Mouse (Mus musculus): ENCODE measurements at regions not wholly inside any gene's neighbourhood (a gene's known extent, or its start where the extent isn't known, plus 50 kb on each side); places are given as distances from the start of the nearest gene placed in this dataset.

- WGBS: 35% methylated on average over 7 of the region's 7 CpGs
- no peaks in the 10 kb centered on the region for H3K36me3 ChIP-seq (ENCODE audit: control insufficient read depth, insufficient read depth, low read length)
- no peaks in the 10 kb centered on the region for H3K27me3 ChIP-seq (replicated peaks; ENCODE audit: control insufficient read depth, insufficient read depth, low read length)
- no peak overlapping the region for H3K4me2 ChIP-seq (ENCODE audit: low read length)
- no peak overlapping the region for H3K4me3 ChIP-seq (ENCODE audit: low read depth, low read length)
- no peak overlapping the region for H3K27ac ChIP-seq (ENCODE audit: low read depth)
- H3K9ac ChIP-seq (ENCODE audit: low read length): no peak overlapping the region
- no peak for DNase-seq (ENCODE audit: low spot score)
- 0 out of 2 replicates have a peak, but pooled peaks have one; percentile 23 for ATAC-seq (replicated peaks; ENCODE audit: low FRiP score, low TSS enrichment, low read depth)
- no peaks in the 10 kb centered on the region for H3K9me3 ChIP-seq (ENCODE audit: control insufficient read depth, low read length)
- no peaks in the 10 kb centered on the region for H3K4me1 ChIP-seq (replicated peaks; ENCODE audit: control insufficient read depth, insufficient read depth, low read length)
Observed at GRCm38 (mm10) chr4:71130946-71131669, 596.3 kb upstream of the Megf9 start.

- no peaks in the 10 kb centered on the region for H3K36me3 ChIP-seq (ENCODE audit: control insufficient read depth, insufficient read depth, low read length)
- no peaks in the 10 kb centered on the region for H3K4me1 ChIP-seq (replicated peaks; ENCODE audit: control insufficient read depth, insufficient read depth, low read length)
- no peak overlapping the region for H3K27ac ChIP-seq (ENCODE audit: low read depth)
- ATAC-seq (replicated peaks; ENCODE audit: low FRiP score, low TSS enrichment, low read depth): no peak
- H3K4me2 ChIP-seq (ENCODE audit: low read length): no peak overlapping the region
- H3K9ac ChIP-seq (ENCODE audit: low read length): no peak overlapping the region
- WGBS: 50% methylated on average over 1 of the region's 1 CpGs
- no peaks in the 10 kb centered on the region for H3K27me3 ChIP-seq (replicated peaks; ENCODE audit: control insufficient read depth, insufficient read depth, low read length)
- H3K9me3 ChIP-seq (ENCODE audit: control insufficient read depth, low read length): no peaks in the 10 kb centered on the region
- H3K4me3 ChIP-seq (ENCODE audit: low read depth, low read length): no peak overlapping the region
- no peak for DNase-seq (ENCODE audit: low spot score)
Observed at GRCm38 (mm10) chr4:71129306-71129705, 594.5 kb upstream of the Megf9 start.

All from intestine, embryonic 14.5 days (tissue).